Mouse (Mus musculus): ENCODE measurements at regions not wholly inside any gene's neighbourhood (a gene's known extent, or its start where the extent isn't known, plus 50 kb on each side); places are given as distances from the start of the nearest gene placed in this dataset.

GRCm38 (mm10) chr4:153321085-153321484 is 161.5 kb downstream of the Ajap1 start:
- no peak overlapping the region for H3K4me2 ChIP-seq (ENCODE audit: low read depth, low read length)
- no peak for DNase-seq
- H3K9ac ChIP-seq (replicated peaks): no peak overlapping the region
- H3K9me3 ChIP-seq (ENCODE audit: low read length): peaks cover 6% of the 10 kb centered on the region; the same call in 1 of the 2 replicates
- H3K27ac ChIP-seq (ENCODE audit: low read depth): no peak overlapping the region
- no peak for TF ChIP-seq CTCF (IDR thresholded peaks at IDR 0.05; ENCODE audit: low read depth)
- TF ChIP-seq EP300 (IDR thresholded peaks at IDR 0.05; ENCODE audit: low read depth): no peak
- no peaks in the 10 kb centered on the region for H3K27me3 ChIP-seq (ENCODE audit: insufficient read depth, low read length)
- no peaks in the 10 kb centered on the region for H3K4me1 ChIP-seq (ENCODE audit: insufficient read depth)
- H3K36me3 ChIP-seq (replicated peaks; ENCODE audit: insufficient read depth, low read length): no peaks in the 10 kb centered on the region
- 78% methylated on average over 10 of the region's 10 CpGs for WGBS (ENCODE audit: insufficient replicate concordance)
- H3K4me3 ChIP-seq (ENCODE audit: low read depth, low read length): no peak overlapping the region
- ATAC-seq: no peak

DNA sequence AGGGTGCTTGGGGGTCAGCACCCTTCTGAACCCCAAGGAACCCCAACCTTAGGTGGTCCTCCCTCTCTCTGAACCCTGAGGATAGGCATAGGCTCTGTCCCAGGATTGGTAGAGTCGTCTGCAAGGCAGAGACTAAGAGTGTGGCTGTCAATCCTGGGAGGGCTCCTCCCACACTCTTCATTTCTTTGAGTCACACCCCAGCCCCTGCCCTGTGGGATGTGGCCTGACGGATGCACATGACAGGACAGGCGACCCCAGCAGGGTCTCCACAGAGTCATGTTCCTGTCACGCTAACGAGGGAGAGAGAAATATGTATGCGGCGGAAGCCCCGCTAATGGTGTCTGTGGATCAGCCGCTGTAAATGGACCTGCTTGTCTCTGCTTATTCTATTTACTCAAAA is 162.0 kb downstream of the Ajap1 start:
- Histone ChIP-seq H3K4me3 (ENCODE audit: low read depth, low read length) (no peak overlapping the region), H3K9me3 (ENCODE audit: low read length) (peaks cover 6% of the 10 kb centered on the region; the same call in 1 of the 2 replicates), H3K9ac (replicated peaks) (no peak overlapping the region), H3K27ac (ENCODE audit: low read depth) (no peak overlapping the region), H3K27me3 (ENCODE audit: insufficient read depth, low read length) (no peaks in the 10 kb centered on the region), H3K36me3 (replicated peaks; ENCODE audit: insufficient read depth, low read length) (no peaks in the 10 kb centered on the region), H3K4me2 (ENCODE audit: low read depth, low read length) (no peak overlapping the region), H3K4me1 (ENCODE audit: insufficient read depth) (no peaks in the 10 kb centered on the region)
- TF ChIP-seq EP300 (IDR thresholded peaks at IDR 0.05; ENCODE audit: low read depth): no peak
- no peak for TF ChIP-seq CTCF (IDR thresholded peaks at IDR 0.05; ENCODE audit: low read depth)
- ATAC-seq (no peak), DNase-seq (no peak)
- WGBS (ENCODE audit: insufficient replicate concordance): 81% methylated on average over 9 of the region's 9 CpGs

GRCm38 (mm10) chr4:153316964-153317724 is 165.5 kb downstream of the Ajap1 start:
- WGBS (ENCODE audit: insufficient replicate concordance): 62% methylated on average over 16 of the region's 16 CpGs
- DNase-seq: no peak

GRCm38 (mm10) chr4:153316519-153316918 is 166.1 kb downstream of the Ajap1 start:
- WGBS (ENCODE audit: insufficient replicate concordance): 73% methylated on average over 4 of the region's 4 CpGs
- no peak for TF ChIP-seq EP300 (IDR thresholded peaks at IDR 0.05; ENCODE audit: low read depth)
- no peak for TF ChIP-seq CTCF (IDR thresholded peaks at IDR 0.05; ENCODE audit: low read depth)
- DNase-seq (no peak), ATAC-seq (no peak)
- H3K4me2 ChIP-seq (ENCODE audit: low read depth, low read length): no peak overlapping the region
- H3K4me1 ChIP-seq (ENCODE audit: insufficient read depth): no peaks in the 10 kb centered on the region
- no peak overlapping the region for H3K27ac ChIP-seq (ENCODE audit: low read depth)
- H3K4me3 ChIP-seq (ENCODE audit: low read depth, low read length): no peak overlapping the region
- no peaks in the 10 kb centered on the region for H3K36me3 ChIP-seq (replicated peaks; ENCODE audit: insufficient read depth, low read length)
- no peak overlapping the region for H3K9ac ChIP-seq (replicated peaks)
- H3K27me3 ChIP-seq (ENCODE audit: insufficient read depth, low read length): no peaks in the 10 kb centered on the region
- H3K9me3 ChIP-seq (ENCODE audit: low read length): peaks cover 3% of the 10 kb centered on the region; the same call in 1 of the 2 replicates

More at GRCm38 (mm10) chr4:153316964-153317724, 165.5 kb downstream of the Ajap1 start:
- ATAC-seq: no peak
- TF ChIP-seq CTCF (IDR thresholded peaks at IDR 0.05; ENCODE audit: low read depth): no peak
- no peak for TF ChIP-seq EP300 (IDR thresholded peaks at IDR 0.05; ENCODE audit: low read depth)
- no peak overlapping the region for H3K4me2 ChIP-seq (ENCODE audit: low read depth, low read length)
- H3K27me3 ChIP-seq (ENCODE audit: insufficient read depth, low read length): no peaks in the 10 kb centered on the region
- no peaks in the 10 kb centered on the region for H3K36me3 ChIP-seq (replicated peaks; ENCODE audit: insufficient read depth, low read length)
- H3K9me3 ChIP-seq (ENCODE audit: low read length): peaks cover 5% of the 10 kb centered on the region; the same call in 1 of the 2 replicates
- no peaks in the 10 kb centered on the region for H3K4me1 ChIP-seq (ENCODE audit: insufficient read depth)
- H3K9ac ChIP-seq (replicated peaks): no peak overlapping the region
- no peak overlapping the region for H3K4me3 ChIP-seq (ENCODE audit: low read depth, low read length)
- H3K27ac ChIP-seq (ENCODE audit: low read depth): no peak overlapping the region

DNA sequence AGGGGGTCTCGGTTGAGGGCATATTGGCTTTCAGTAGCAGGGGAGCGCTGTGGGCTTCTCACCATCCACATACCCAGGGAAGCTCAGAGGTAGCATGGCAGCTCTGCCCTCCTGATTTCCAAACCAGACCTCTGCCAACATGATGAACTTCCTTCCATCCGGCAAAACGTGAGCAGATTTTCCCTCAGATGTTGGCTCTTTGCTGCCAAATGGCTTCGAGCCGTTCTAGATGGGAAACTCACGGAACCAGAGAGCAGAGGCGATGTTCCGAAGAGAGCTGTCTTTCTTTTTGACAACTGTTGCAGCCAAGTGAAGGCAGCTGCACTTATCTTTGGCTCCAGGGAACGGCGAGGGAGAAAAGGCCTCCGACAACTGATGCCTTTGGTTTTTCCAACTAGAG is 168.7 kb downstream of the Ajap1 start:
- DNase-seq (no peak), ATAC-seq (no peak)
- no peaks in the 10 kb centered on the region for H3K27me3 ChIP-seq (ENCODE audit: insufficient read depth, low read length)

GRCm38 (mm10) chr4:153311574-153311973 is 171.0 kb downstream of the Ajap1 start:
- Histone ChIP-seq H3K9ac (replicated peaks) (no peak overlapping the region), H3K4me1 (ENCODE audit: insufficient read depth) (no peaks in the 10 kb centered on the region), H3K9me3 (ENCODE audit: low read length) (no peaks in the 10 kb centered on the region; the same call in 1 of the 2 replicates), H3K27ac (ENCODE audit: low read depth) (no peak overlapping the region), H3K27me3 (ENCODE audit: insufficient read depth, low read length) (no peaks in the 10 kb centered on the region), H3K36me3 (replicated peaks; ENCODE audit: insufficient read depth, low read length) (no peaks in the 10 kb centered on the region), H3K4me2 (ENCODE audit: low read depth, low read length) (no peak overlapping the region), H3K4me3 (ENCODE audit: low read depth, low read length) (no peak overlapping the region)
- no peak for DNase-seq
- 61% methylated on average over 5 of the region's 5 CpGs for WGBS (ENCODE audit: insufficient replicate concordance)
- no peak for ATAC-seq
- TF ChIP-seq EP300 (IDR thresholded peaks at IDR 0.05; ENCODE audit: low read depth) (no peak), CTCF (IDR thresholded peaks at IDR 0.05; ENCODE audit: low read depth) (no peak)

More for the DNA sequence above, 168.7 kb downstream of the Ajap1 start:
- no peaks in the 10 kb centered on the region; the same call in 1 of the 2 replicates for H3K9me3 ChIP-seq (ENCODE audit: low read length)
- H3K4me2 ChIP-seq (ENCODE audit: low read depth, low read length): no peak overlapping the region
- H3K27ac ChIP-seq (ENCODE audit: low read depth): no peak overlapping the region
- H3K4me1 ChIP-seq (ENCODE audit: insufficient read depth): no peaks in the 10 kb centered on the region
- 82% methylated on average over 12 of the region's 12 CpGs for WGBS (ENCODE audit: insufficient replicate concordance)
- TF ChIP-seq CTCF (IDR thresholded peaks at IDR 0.05; ENCODE audit: low read depth) (no peak), EP300 (IDR thresholded peaks at IDR 0.05; ENCODE audit: low read depth) (no peak)
- H3K4me3 ChIP-seq (ENCODE audit: low read depth, low read length): no peak overlapping the region
- H3K9ac ChIP-seq (replicated peaks): no peak overlapping the region
- H3K36me3 ChIP-seq (replicated peaks; ENCODE audit: insufficient read depth, low read length): no peaks in the 10 kb centered on the region
